Mouse (Mus musculus) liver, adult 2 months (tissue): ENCODE data around the gene Crybg3.

Experiments used
- CTCF ChIP-seq: fragments of 200-500 bp; IDR thresholded peaks from 2 replicates; pipeline ENCODE4 v1.5.1; 2011; ENCODE audit warnings: low read depth, low read length, control low read depth
- POLR2A ChIP-seq: fragments of 200-500 bp; IDR thresholded peaks from 2 replicates; pipeline ENCODE4 v1.6.1; 2011; ENCODE audit warnings: low read length, control low read depth; ENCODE audit not compliant: insufficient read depth; ENCODE audit errors: extremely low read depth

- TF ChIP-seq CTCF (no peak), POLR2A (no peak)
Observed at GRCm38 (mm10) chr16:59634598-59634997, 33.8 kb upstream of the Crybg3 start.
